Mouse (Mus musculus) forebrain, embryonic 13.5 days (tissue): ENCODE results near the gene Shisa7. TPM values are rescaled to one million over a fixed set of nuclear protein-coding genes. Genes with fewer than 3 reads are reported as not detected.
A peak's percentile ranks its signal among the peaks of the same experiment; 100 is the strongest.
"Not testable (repeated sequence)": the region's sequence is repeated elsewhere in the genome, so short reads cannot be mapped to it uniquely, and the experiment has no call there.

Experiments used
- ATAC-seq: fragments of 200-750 bp; cut with Nextera tagmentation; 2 replicates; pipeline ENCODE4 v1.8.0; 2017
- H3K27ac ChIP-seq: fragments of 300-500 bp; sonication (generic); 2 replicates; pipeline ENCODE4 v1.5.1; 2015; ENCODE audit warnings: inconsistent platforms, mild to moderate bottlenecking, moderate library complexity
- H3K27me3 ChIP-seq: fragments of 300-500 bp; sonication (generic); 2 replicates; pipeline ENCODE4 v1.6.1; 2015; ENCODE audit warnings: mild to moderate bottlenecking, inconsistent platforms
- H3K36me3 ChIP-seq: fragments of 300-500 bp; sonication (generic); 2 replicates; pipeline ENCODE4 v1.6.1; 2015; ENCODE audit warnings: mild to moderate bottlenecking, inconsistent platforms; ENCODE audit not compliant: poor library complexity, severe bottlenecking
- H3K4me1 ChIP-seq: fragments of 300-500 bp; sonication (generic); 2 replicates; pipeline ENCODE4 v1.6.1; 2015; ENCODE audit warnings: inconsistent platforms
- H3K4me2 ChIP-seq: fragments of 300-500 bp; sonication (generic); 2 replicates; pipeline ENCODE4 v1.6.1; 2015; ENCODE audit warnings: inconsistent platforms, mild to moderate bottlenecking, moderate library complexity
- H3K4me3 ChIP-seq: fragments of 300-500 bp; sonication (generic); 2 replicates; pipeline ENCODE4 v1.5.1; 2015; ENCODE audit warnings: mild to moderate bottlenecking, inconsistent platforms
- H3K9ac ChIP-seq: fragments of 300-500 bp; sonication (generic); 2 replicates; pipeline ENCODE4 v1.6.1; 2015; ENCODE audit warnings: mild to moderate bottlenecking, inconsistent platforms
- H3K9me3 ChIP-seq: fragments of 300-500 bp; sonication (generic); replicated peaks from 2 replicates; pipeline ENCODE4 v1.6.1; 2016; ENCODE audit warnings: inconsistent platforms
- WGBS: fragments of 180-500 bp; shearing (Covaris S2); methylation state at CpG from one replicate; pipeline ENCODE4 v1.1.7; 2015; 5-methylcytosine and 5-hydroxymethylcytosine counted together
- polyA plus RNA-seq: library from polyadenylated mRNA; unstranded; fragments of >200 nt; fragmentation: Nextera tagmentation; extraction: Ambion mirVana; gene quantifications from 2 replicates; pipeline ENCODE4 v1.2.1, GENCODE M21; 2015

Shisa7 gene
- polyA plus RNA-seq, 1 experiment from 2014 or later, result 5.6 TPM

DNA sequence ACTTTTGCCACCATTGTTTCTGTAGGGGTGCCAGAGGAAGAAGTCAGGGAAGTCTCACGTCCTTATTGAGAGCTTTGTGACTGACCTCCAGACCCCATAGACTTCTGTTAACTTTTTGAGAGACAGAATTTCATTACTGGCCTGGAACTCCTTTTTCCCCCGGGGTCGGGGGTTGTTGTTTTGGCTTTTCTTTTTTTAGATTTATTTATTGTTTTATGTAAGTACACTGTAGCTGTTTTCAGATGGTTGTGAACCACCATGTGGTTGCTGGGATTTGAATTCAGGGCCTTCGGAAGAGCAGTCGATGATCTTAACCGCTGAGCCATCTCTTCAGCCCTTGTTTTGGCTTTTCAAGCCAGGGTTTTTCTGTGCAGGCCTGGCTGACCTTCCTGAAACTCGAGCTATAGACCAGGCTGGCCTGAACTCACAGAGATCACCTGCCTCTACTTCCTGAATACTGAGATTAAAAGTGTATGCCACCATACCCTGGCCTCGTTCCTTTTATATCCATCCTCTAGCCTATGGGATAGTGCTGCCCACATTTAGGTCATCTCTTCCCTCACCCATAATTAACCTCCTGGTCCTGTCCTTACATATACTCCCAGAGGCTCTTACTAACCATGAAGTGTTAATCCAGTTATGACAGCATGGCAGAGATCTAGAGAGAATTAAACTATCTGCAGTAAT is 31.2 kb downstream of the Shisa7 start:
- WGBS, result 30% methylated on average over 8 of the region's 8 CpGs

DNA sequence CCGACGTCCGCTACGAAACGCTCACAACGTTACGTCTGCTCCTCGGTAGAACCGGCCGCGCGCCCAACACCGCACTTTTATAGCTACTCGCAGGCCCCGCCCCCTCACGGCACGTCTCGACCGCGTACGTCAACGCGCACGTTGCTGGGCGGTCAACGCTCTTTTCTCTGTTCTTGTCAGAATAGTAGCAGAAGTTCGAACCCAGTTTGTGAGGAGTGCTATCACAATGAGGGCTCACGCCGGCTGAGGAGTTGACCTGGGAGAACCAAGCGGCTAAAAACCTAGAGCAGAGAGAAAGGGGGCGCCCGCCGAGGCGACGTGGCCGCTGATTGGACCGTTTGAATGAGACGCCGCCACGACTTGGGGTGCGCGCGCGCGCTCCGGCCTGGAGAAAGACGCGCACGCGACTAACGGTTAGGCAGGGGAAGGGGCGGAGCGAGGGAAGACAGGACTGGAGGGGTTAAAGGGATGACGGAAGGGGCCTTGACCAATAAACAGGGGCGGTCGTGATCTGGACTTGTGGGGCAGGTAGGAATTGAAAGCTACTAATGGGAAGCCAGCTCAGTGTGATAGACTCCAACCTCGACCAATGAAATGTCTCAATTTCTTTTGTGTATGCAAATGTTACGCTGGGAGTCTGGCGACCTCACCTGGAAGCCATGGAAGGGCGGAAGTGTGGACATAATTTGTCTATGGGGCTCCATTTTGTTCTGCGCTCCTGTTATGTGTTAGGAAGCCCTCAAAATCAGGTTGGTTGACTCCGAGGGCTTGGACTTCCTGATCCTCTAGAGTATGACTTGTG is 32.0 kb downstream of the Shisa7 start, which contains the start of gene Ube2s:
Gene Ube2s, minus strand, starts transcription at position 288 of the 802 bp plus-strand sequence.
- H3K4me2 ChIP-seq, result peak within 1 kb of the TSS; percentile 90
- H3K4me1 ChIP-seq, result peaks cover 37% of the 10 kb centered on the region
- peak within 1 kb of the TSS; percentile 77 for H3K4me3 ChIP-seq
- H3K9me3 ChIP-seq, result no peaks in the 10 kb centered on the region
- under 1% methylated on average over 62 of the region's 62 CpGs for WGBS
- H3K27ac ChIP-seq, result peak within 1 kb of the TSS; percentile 94
- ATAC-seq, result peak; percentile 99
- H3K36me3 ChIP-seq, result peaks cover 32% of the 10 kb centered on the region
- H3K9ac ChIP-seq, result peak within 1 kb of the TSS; percentile 98
- no peaks in the 10 kb centered on the region for H3K27me3 ChIP-seq

More for the DNA sequence above, 31.2 kb downstream of the Shisa7 start:
- Histone ChIP-seq H3K9ac (peak overlapping the region; percentile 60), H3K4me3 (peak overlapping the region; percentile 77), H3K4me2 (peak overlapping the region; percentile 90), H3K27ac (peak overlapping the region; percentile 94), H3K36me3 (peaks cover 27% of the 10 kb centered on the region), H3K27me3 (no peaks in the 10 kb centered on the region), H3K9me3 (no peaks in the 10 kb centered on the region), H3K4me1 (peaks cover 37% of the 10 kb centered on the region)
- ATAC-seq, result no peak

DNA sequence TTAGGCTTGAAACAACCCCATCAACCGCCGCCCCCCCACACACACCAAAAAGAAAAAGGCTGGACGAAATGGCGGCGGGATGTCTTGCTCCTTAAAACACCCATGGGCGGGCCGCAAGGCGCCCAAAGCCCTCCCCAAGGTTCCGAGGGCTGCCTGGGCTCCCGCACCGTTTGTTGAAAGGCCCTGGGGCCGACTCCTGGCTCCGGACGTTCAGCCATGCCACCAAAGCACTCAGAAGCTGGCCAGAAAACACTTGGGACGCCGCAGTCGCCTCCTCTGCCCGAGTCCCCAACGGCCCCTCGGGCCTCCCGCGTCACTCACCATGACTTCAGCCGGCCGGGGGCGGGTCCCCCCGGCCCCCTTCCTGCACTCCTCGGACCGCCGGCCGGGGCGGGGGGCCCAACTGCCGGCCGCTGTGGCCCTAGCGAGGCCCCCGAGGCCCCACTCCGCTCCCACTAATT is 32.6 kb downstream of the Shisa7 start:
- H3K27ac ChIP-seq, result peak overlapping the region; percentile 94
- H3K27me3 ChIP-seq, result no peaks in the 10 kb centered on the region
- H3K4me2 ChIP-seq, result peak overlapping the region; percentile 90
- H3K9me3 ChIP-seq, result no peaks in the 10 kb centered on the region
- WGBS, result under 1% methylated on average over 34 of the region's 36 CpGs
- H3K4me3 ChIP-seq, result peak overlapping the region; percentile 77
- H3K4me1 ChIP-seq, result peaks cover 37% of the 10 kb centered on the region
- peak overlapping the region; percentile 98 for H3K9ac ChIP-seq
- no peak for ATAC-seq
- H3K36me3 ChIP-seq, result peaks cover 39% of the 10 kb centered on the region

DNA sequence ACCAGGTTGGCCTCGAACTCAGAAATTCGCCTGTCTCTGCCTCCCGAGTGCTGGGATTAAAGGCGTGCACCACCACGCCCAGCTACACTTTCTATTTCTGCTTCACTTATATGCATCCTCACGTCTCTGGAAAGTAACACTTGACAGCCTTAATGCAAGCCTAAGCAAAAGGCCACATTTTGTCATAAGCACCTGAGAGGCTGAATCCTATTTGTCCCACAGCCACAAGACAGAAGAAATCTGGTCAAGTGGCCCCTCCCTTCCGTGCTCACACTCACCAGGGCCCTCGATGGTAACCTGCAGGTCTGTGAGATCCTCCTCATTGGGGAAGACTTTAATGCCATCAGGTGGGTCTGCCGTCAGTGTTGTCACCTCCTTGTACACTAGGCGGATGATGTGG is 33.4 kb downstream of the Shisa7 start:
- WGBS, result 34% methylated on average over 10 of the region's 10 CpGs
- H3K27ac ChIP-seq, H3K27me3 ChIP-seq, H3K9me3 ChIP-seq, ATAC-seq: not testable (repeated sequence)
- peaks cover 37% of the 10 kb centered on the region for H3K4me1 ChIP-seq
- H3K4me2 ChIP-seq, result peak overlapping the region; percentile 90
- H3K4me3 ChIP-seq, result peak overlapping the region; percentile 77
- H3K36me3 ChIP-seq, result peaks cover 46% of the 10 kb centered on the region
- H3K9ac ChIP-seq, result peak overlapping the region; percentile 98

DNA sequence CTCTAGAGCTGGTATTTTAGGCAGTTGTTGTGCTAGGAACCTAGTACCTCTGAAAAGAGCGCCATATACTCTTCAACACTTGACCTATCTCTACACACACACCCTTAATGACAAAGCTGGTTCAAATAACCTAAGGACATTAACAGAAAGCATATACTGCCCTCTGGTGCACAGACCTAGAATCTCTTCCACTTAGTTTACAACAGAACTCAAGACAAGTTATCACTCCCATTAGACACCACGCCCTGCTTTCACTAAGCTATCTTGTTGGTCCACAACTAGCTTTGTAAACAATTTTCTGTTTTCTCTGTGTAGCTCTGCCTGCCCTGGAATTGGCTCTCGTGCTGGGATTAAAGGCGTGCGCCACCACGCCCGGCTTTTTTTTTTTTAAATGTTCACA is 37.8 kb downstream of the Shisa7 start:
- Histone ChIP-seq H3K4me1 (peaks cover 30% of the 10 kb centered on the region), H3K27me3 (no peaks in the 10 kb centered on the region), H3K9ac (no peak overlapping the region), H3K9me3 (no peaks in the 10 kb centered on the region), H3K4me2 (no peak overlapping the region), H3K4me3 (no peak overlapping the region), H3K36me3 (peaks cover 67% of the 10 kb centered on the region), H3K27ac (no peak overlapping the region)
- ATAC-seq, result no peak
- 92% methylated on average over 7 of the region's 7 CpGs for WGBS

DNA sequence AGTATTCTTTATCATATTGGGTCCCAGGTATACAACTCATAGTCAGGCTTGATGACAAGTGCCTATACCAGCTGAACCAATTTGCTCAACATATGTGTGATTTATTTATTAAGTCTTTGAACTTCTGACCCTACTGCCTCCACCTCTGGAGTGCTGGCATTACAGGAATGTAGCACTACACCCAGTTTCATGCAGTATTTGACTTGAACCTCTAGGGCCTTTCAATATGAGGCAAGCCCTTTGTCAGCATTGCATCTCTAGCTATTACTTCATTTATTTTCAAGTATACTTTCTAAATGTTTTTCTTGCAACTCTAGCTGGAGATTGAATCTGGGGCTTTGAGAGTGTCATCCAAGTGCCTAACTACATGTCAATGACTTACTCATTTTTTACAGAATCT is 42.2 kb downstream of the Shisa7 start:
- Histone ChIP-seq H3K4me3 (no peak overlapping the region), H3K27ac (no peak overlapping the region), H3K9ac (no peak overlapping the region; the same call in 1 of the 2 replicates), H3K27me3 (no peaks in the 10 kb centered on the region), H3K36me3 (peaks cover 39% of the 10 kb centered on the region), H3K9me3 (no peaks in the 10 kb centered on the region), H3K4me1 (no peaks in the 10 kb centered on the region), H3K4me2 (no peak overlapping the region)
- ATAC-seq, result no peak

DNA sequence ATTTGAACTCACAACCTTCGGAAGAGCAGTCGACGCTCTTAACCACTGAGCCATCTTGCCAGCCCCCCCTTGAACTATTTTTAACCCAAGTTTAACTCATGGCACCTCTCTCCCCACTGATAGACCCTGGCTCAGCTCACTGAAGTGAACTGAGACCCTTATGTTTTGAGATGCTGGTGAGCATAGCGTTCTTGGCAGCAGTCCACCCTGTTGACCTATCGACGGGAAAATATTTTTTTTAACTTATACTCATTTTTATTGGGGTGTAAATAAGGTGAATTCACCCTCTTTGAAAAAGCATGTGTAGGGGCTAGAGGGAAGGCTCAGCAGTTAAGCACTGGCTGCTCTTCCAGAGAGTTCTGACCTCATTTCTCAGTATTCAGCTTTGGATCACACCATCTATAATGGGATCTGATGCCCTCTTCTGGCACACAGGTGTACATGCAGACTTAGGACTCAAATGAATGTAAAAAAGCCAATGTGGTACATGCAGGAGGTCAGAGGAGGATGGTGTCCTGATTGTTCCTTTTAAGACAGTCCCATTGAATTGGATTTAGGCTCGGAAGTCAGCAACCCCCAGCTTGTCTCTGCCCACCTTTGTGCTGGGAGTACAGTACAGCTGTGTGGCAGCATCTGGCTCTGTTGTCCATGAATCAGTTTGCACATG is 48.6 kb downstream of the Shisa7 start:
- Histone ChIP-seq H3K36me3 (peaks cover 43% of the 10 kb centered on the region), H3K9ac (no peak overlapping the region), H3K4me1 (peaks cover 19% of the 10 kb centered on the region), H3K4me3 (no peak overlapping the region), H3K27ac (no peak overlapping the region), H3K9me3 (no peaks in the 10 kb centered on the region), H3K27me3 (peaks cover 2% of the 10 kb centered on the region; the same call in 1 of the 2 replicates), H3K4me2 (no peak overlapping the region)
- WGBS, result 70% methylated on average over 7 of the region's 7 CpGs
- ATAC-seq, result no peak

DNA sequence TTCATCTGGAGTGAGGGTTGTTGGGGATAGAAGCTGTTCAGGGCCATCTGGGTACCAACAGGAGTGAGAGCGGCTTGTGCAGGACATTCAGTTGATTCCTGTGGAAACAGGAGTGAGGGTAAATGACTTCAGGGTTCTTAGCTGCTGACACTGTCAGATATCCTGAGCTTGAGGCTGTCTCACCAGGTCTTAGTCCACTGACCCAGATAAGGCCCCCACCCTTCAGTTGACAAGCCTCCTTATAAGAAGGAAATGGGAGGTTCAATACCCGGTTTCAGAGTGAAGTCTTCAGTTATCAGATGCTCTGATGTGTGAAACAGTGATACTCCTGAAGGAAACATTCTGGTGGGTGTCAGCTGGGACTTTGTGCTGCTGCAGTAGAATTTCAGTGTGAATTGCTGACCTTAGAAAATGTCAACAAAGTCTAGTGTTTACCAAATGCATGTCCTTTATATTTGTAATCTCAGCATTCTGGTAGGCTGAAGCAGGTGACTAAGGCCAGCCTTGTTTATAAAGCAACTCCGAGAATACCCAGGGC is 49.8 kb downstream of the Shisa7 start:
- Histone ChIP-seq H3K4me1 (peaks cover 19% of the 10 kb centered on the region), H3K9me3 (no peaks in the 10 kb centered on the region), H3K9ac (0 out of 2 replicates have a peak overlapping the region, but pooled peaks have one; percentile 99), H3K27me3 (peaks cover 11% of the 10 kb centered on the region; the same call in 1 of the 2 replicates), H3K36me3 (peaks cover 43% of the 10 kb centered on the region), H3K27ac (no peak overlapping the region), H3K4me3 (no peak overlapping the region), H3K4me2 (0 out of 2 replicates have a peak overlapping the region, but pooled peaks have one; percentile 88)
- 89% methylated on average over 3 of the region's 3 CpGs for WGBS
- no peak for ATAC-seq

DNA sequence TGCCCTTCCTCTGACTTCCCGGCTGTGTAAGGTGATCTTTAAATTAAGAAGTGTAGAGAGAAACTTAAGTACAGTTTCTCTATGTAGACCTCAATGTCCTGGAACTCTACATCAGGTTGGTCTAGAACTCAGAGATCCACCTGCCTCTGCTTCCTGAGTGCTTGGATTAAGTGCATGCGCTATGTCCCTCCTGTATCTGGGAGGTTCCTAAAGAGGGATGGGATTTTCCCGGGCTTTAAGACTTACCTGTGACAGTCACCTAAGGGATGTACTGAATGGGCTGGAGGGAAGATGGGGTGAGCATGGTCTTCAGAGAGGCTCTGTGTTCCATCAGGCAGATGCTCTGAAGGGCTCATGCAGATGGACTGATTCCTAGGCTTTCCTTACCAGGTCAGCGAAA is 50.8 kb downstream of the Shisa7 start:
- H3K4me3 ChIP-seq, result peak overlapping the region; percentile 93

DNA sequence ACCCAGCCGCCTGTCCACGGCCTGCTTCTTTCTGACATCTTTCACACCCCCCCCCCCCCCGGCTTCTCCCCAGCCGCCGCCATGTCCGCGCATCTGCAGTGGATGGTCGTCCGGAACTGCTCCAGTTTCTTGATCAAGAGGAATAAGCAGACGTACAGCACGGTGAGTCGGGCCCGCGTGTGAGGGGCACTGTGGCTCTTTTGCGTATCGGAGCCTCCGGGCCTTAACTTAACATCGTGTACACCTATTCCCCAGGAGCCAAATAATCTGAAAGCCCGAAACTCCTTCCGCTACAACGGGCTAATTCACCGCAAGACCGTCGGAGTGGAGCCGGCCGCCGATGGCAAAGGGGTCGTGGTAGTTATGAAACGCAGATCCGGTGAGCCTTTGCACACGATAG is 51.2 kb downstream of the Shisa7 start:
- peak overlapping the region; percentile 99 for H3K9ac ChIP-seq
- 2% methylated on average over 31 of the region's 31 CpGs for WGBS
- not testable (repeated sequence) for H3K9me3 ChIP-seq
- peaks cover 43% of the 10 kb centered on the region for H3K36me3 ChIP-seq
- ATAC-seq, result 0 out of 2 replicates have a peak, but pooled peaks have one; percentile 2
- peaks cover 31% of the 10 kb centered on the region for H3K4me1 ChIP-seq
- H3K27me3 ChIP-seq, result peaks cover 19% of the 10 kb centered on the region
- peak overlapping the region; percentile 87 for H3K27ac ChIP-seq
- H3K4me2 ChIP-seq, result peak overlapping the region; percentile 88
- H3K4me3 ChIP-seq, result peak overlapping the region; percentile 93

More for the DNA sequence above, 50.8 kb downstream of the Shisa7 start:
- ATAC-seq, result no peak
- Histone ChIP-seq H3K27me3 (peaks cover 17% of the 10 kb centered on the region), H3K27ac (no peak overlapping the region), H3K9me3 (no peaks in the 10 kb centered on the region), H3K4me1 (peaks cover 26% of the 10 kb centered on the region), H3K9ac (peak overlapping the region; percentile 99), H3K36me3 (peaks cover 43% of the 10 kb centered on the region), H3K4me2 (peak overlapping the region; percentile 88)
- WGBS, result 44% methylated on average over 4 of the region's 4 CpGs

DNA sequence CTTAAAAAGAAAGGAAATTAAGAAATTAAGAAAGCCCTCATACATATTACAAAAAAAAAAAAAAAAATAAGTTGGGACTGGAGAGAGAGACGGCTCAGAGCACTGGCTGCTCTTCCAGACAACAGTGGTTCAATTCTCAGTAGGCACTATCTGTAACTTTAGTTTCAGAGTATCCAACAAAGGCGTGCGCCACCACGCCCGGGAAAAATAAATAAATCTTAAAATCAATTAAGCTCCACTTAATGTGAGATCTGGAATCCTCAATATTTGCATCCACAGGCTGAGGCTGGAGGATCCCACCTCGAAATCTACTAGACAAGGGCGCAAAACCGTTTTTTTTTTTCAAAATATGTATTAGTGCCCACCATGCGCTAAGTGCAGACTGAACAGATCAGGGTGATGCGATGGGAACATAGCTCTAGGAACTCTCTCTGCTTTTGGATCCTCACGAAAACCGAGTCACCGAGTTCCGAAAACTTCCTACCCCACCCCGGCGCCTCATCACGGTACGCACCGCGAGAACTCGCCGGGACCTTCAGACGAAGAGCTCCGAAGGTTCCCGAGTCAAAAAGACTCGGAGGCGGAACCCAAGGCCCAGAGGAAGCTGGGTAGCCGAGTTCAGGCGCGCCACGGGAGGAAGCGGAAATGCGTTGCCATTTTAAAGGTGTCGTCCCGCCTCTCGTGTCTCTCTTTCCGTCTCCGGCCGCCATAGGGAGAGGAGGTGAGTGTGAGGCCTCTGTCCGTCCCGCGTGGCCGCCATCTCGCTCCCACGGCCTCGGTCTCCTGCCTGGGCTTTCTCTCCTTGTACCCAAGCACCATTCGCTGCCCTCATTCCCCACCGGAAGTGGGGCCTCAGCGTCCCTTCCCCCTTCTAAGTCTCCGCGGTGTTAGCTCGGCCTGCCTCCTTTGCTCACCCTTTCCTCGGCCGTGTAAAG is 52.0 kb downstream of the Shisa7 start, which contains the start of gene Rpl28:
Gene Rpl28, plus strand, starts transcription at position 597 of the 935 bp plus-strand sequence.
- Histone ChIP-seq H3K9me3 (no peaks in the 10 kb centered on the region), H3K27ac (peak within 1 kb of the TSS; percentile 87), H3K9ac (peak within 1 kb of the TSS; percentile 99), H3K4me2 (peak within 1 kb of the TSS; percentile 88), H3K4me1 (peaks cover 32% of the 10 kb centered on the region), H3K27me3 (peaks cover 22% of the 10 kb centered on the region), H3K4me3 (peak within 1 kb of the TSS; percentile 93), H3K36me3 (peaks cover 39% of the 10 kb centered on the region)
- whole genome bisulfite sequencing, result 2% methylated on average over 54 of the region's 54 CpGs
- peak; percentile 92 for ATAC-seq
